Mouse (Mus musculus) lung, postnatal 0 days (tissue): ENCODE results near the gene Mamdc4. TPM values are rescaled to one million over a fixed set of nuclear protein-coding genes. Genes with fewer than 3 reads are reported as not detected.

Experiments used
- ATAC-seq: fragments of 200-750 bp; cut with Nextera tagmentation; 2 replicates; pipeline ENCODE4 v1.8.0; 2017; ENCODE audit warnings: moderate library complexity
- DNase-seq: peaks from one replicate; pipeline ENCODE4 v3.0.0-alpha.2; 2016; ENCODE audit warnings: low spot score
- H3K27ac ChIP-seq: fragments of 300-500 bp; sonication (generic); 2 replicates; pipeline ENCODE4 v1.5.1; 2014; ENCODE audit warnings: antibody characterized with exemption, mild to moderate bottlenecking, low read length, mixed read lengths
- H3K27me3 ChIP-seq: fragments of 300-500 bp; sonication (generic); replicated peaks from 2 replicates; pipeline ENCODE4 v1.6.1; 2014; ENCODE audit warnings: low read length, mixed read lengths; ENCODE audit not compliant: insufficient read depth
- H3K36me3 ChIP-seq: fragments of 300-500 bp; sonication (generic); 2 replicates; pipeline ENCODE4 v1.6.1; 2014; ENCODE audit warnings: low read length, mixed read lengths; ENCODE audit not compliant: insufficient read depth
- H3K4me1 ChIP-seq: fragments of 300-500 bp; sonication (generic); 2 replicates; pipeline ENCODE4 v1.6.1; 2014; ENCODE audit warnings: antibody characterized with exemption, low read depth, low read length, mixed read lengths; ENCODE audit not compliant: insufficient read depth
- H3K4me2 ChIP-seq: fragments of 300-500 bp; sonication (generic); replicated peaks from 2 replicates; pipeline ENCODE4 v1.6.1; 2014; ENCODE audit warnings: low read depth, mild to moderate bottlenecking, low read length, moderate library complexity, mixed read lengths
- H3K4me3 ChIP-seq: fragments of 300-500 bp; sonication (generic); 2 replicates; pipeline ENCODE4 v1.5.1; 2014; ENCODE audit warnings: low read depth, low read length
- H3K9ac ChIP-seq: fragments of 300-500 bp; sonication (generic); replicated peaks from 2 replicates; pipeline ENCODE4 v1.6.1; 2014; ENCODE audit warnings: low read depth, mild to moderate bottlenecking
- H3K9me3 ChIP-seq: fragments of 300-500 bp; sonication (generic); 2 replicates; pipeline ENCODE4 v1.6.1; 2016; ENCODE audit warnings: low read length, mixed read lengths
- CTCF ChIP-seq: IDR thresholded peaks from 2 replicates; pipeline ENCODE4 v1.5.1; 2016; ENCODE audit warnings: antibody characterized with exemption, mild to moderate bottlenecking
- EP300 ChIP-seq: IDR thresholded peaks from 2 replicates; pipeline ENCODE4 v1.6.1; 2016; ENCODE audit warnings: antibody characterized with exemption, mild to moderate bottlenecking, control low read depth
- WGBS: fragments of 180-500 bp; shearing (Covaris S2); extraction: QIAGEN DNeasy Blood & Tissue Kit; methylation state at CpG from one replicate; pipeline ENCODE4 v1.1.7; 2014; 5-methylcytosine and 5-hydroxymethylcytosine counted together
- polyA plus RNA-seq: library from polyadenylated mRNA; unstranded; fragments of >200 nt; fragmentation: Nextera tagmentation; extraction: Ambion mirVana; gene quantifications from 2 replicates; pipeline ENCODE4 v1.2.1, GENCODE M21; 2015

Gene Mamdc4
- polyA plus RNA-seq, 1 experiment from 2014 or later, result 0.31 TPM

- WGBS, result 31% methylated on average over 6 of the region's 6 CpGs
- no peak for TF ChIP-seq CTCF
- no peak for TF ChIP-seq EP300
- Histone ChIP-seq H3K9ac (no peak overlapping the region), H3K4me1 (peaks cover 26% of the 10 kb centered on the region), H3K27ac (no peak overlapping the region), H3K36me3 (0 out of 2 replicates have a peak, but pooled peaks cover 5% of the 10 kb centered on the region), H3K4me2 (no peak overlapping the region), H3K4me3 (no peak overlapping the region), H3K27me3 (peaks cover 53% of the 10 kb centered on the region), H3K9me3 (no peaks in the 10 kb centered on the region)
- no peak for DNase-seq
- no peak for ATAC-seq
Observed at GRCm38 (mm10) chr2:25580621-25581101, 6.0 kb upstream of the Mamdc4 start.

- no peak for ATAC-seq
- Histone ChIP-seq H3K4me3 (peak overlapping the region; percentile 24; the same call in 1 of the 2 replicates), H3K27ac (no peak overlapping the region), H3K9me3 (no peaks in the 10 kb centered on the region), H3K9ac (no peak overlapping the region), H3K4me1 (peaks cover 28% of the 10 kb centered on the region), H3K4me2 (peak overlapping the region; percentile 33; the same call in 1 of the 2 replicates), H3K36me3 (no peaks in the 10 kb centered on the region), H3K27me3 (peaks cover 53% of the 10 kb centered on the region)
- DNase-seq, result peak; percentile 43
- TF ChIP-seq EP300, result no peak
- TF ChIP-seq CTCF, result peak; percentile 68
- 5% methylated on average over 27 of the region's 27 CpGs for WGBS
Observed at GRCm38 (mm10) chr2:25579737-25580460, 5.3 kb upstream of the Mamdc4 start.

GRCm38 (mm10) chr2:25578796-25579736 lies 4.4 kb upstream of the Mamdc4 start:
- ATAC-seq (no peak), DNase-seq (no peak)
- Histone ChIP-seq H3K9me3 (no peaks in the 10 kb centered on the region), H3K4me2 (peak overlapping the region; percentile 33; the same call in 1 of the 2 replicates), H3K27me3 (peaks cover 53% of the 10 kb centered on the region), H3K27ac (no peak overlapping the region), H3K4me1 (peaks cover 28% of the 10 kb centered on the region), H3K4me3 (peak overlapping the region; percentile 24), H3K9ac (no peak overlapping the region), H3K36me3 (no peaks in the 10 kb centered on the region)
- TF ChIP-seq CTCF, result no peak
- no peak for TF ChIP-seq EP300
- WGBS, result 5% methylated on average over 72 of the region's 77 CpGs

GRCm38 (mm10) chr2:25577951-25578795 lies 3.5 kb upstream of the Mamdc4 start:
- 7% methylated on average over 71 of the region's 75 CpGs for WGBS

GRCm38 (mm10) chr2:25576965-25577891 lies 2.6 kb upstream of the Mamdc4 start:
- H3K4me1 ChIP-seq, result peaks cover 28% of the 10 kb centered on the region
- H3K9ac ChIP-seq, result no peak overlapping the region

More at GRCm38 (mm10) chr2:25577951-25578795, 3.5 kb upstream of the Mamdc4 start:
- Histone ChIP-seq H3K27me3 (peaks cover 53% of the 10 kb centered on the region), H3K36me3 (no peaks in the 10 kb centered on the region), H3K4me1 (peaks cover 28% of the 10 kb centered on the region), H3K4me2 (peak overlapping the region; percentile 34), H3K9ac (no peak overlapping the region), H3K27ac (no peak overlapping the region), H3K4me3 (peak overlapping the region; percentile 10; the same call in 1 of the 2 replicates), H3K9me3 (no peaks in the 10 kb centered on the region)
- DNase-seq (no peak), ATAC-seq (no peak)
- TF ChIP-seq CTCF, result peak; percentile 44
- TF ChIP-seq EP300, result no peak

More at GRCm38 (mm10) chr2:25576965-25577891, 2.6 kb upstream of the Mamdc4 start:
- Histone ChIP-seq H3K9me3 (no peaks in the 10 kb centered on the region), H3K36me3 (no peaks in the 10 kb centered on the region), H3K4me2 (peak overlapping the region; percentile 34), H3K27ac (no peak overlapping the region), H3K4me3 (peak overlapping the region; percentile 10; the same call in 1 of the 2 replicates), H3K27me3 (peaks cover 53% of the 10 kb centered on the region)
- ATAC-seq (no peak), DNase-seq (no peak)
- TF ChIP-seq EP300 (no peak), CTCF (no peak)
- 14% methylated on average over 92 of the region's 92 CpGs for WGBS
